Mouse (Mus musculus) MEL (cell line): ENCODE results near the gene Olfr450. TPM values are rescaled to one million over a fixed set of nuclear protein-coding genes. Genes with fewer than 3 reads are reported as not detected.

Experiments
- DNase-seq: peaks from one replicate; pipeline ENCODE4 v3.0.0; 2011; ENCODE audit warnings: low read depth, low spot score
- H3K27ac ChIP-seq: 2 replicates; pipeline ENCODE4 v1.5.1; 2012; ENCODE audit warnings: low read depth, mild to moderate bottlenecking, control low read depth, low read length, moderate library complexity; ENCODE audit not compliant: control insufficient read depth
- H3K27me3 ChIP-seq, 2 experiments: fragments of 150-350 bp in 1 of 2; sonication (generic) in 1 of 2; 2 replicates each; pipeline ENCODE4 v1.6.1; 2012; ENCODE audit warnings: low read length in 2 of 2, mild to moderate bottlenecking in 2 of 2, improper control_type of control experiment in 1 of 2, moderate library complexity in 1 of 2; ENCODE audit not compliant: insufficient read depth in 2 of 2, control insufficient read depth in 1 of 2
- H3K36me3 ChIP-seq, 2 experiments: 2 replicates each; pipeline ENCODE4 v1.6.1; 2012 to 2014; ENCODE audit warnings: low read length in 2 of 2, improper control_type of control experiment in 1 of 2, inconsistent platforms in 1 of 2, mild to moderate bottlenecking in 1 of 2; ENCODE audit not compliant: insufficient read depth in 2 of 2, control insufficient read depth in 1 of 2
- H3K4me1 ChIP-seq, 2 experiments: fragments of 150-350 bp in 1 of 2; sonication (generic) in 1 of 2; 2 replicates each; pipeline ENCODE4 v1.6.1; 2012; ENCODE audit warnings: low read length in 2 of 2, improper control_type of control experiment in 1 of 2, mild to moderate bottlenecking in 1 of 2; ENCODE audit not compliant: insufficient read depth in 2 of 2, control insufficient read depth in 1 of 2
- H3K4me3 ChIP-seq, 2 experiments: fragments of 150-350 bp in 1 of 2; sonication (generic) in 1 of 2; 2 replicates each; pipeline ENCODE4 v1.5.1; 2012; ENCODE audit warnings: low read depth in 2 of 2, low read length in 2 of 2, mild to moderate bottlenecking in 2 of 2, moderate library complexity in 2 of 2, control low read depth in 1 of 2, improper control_type of control experiment in 1 of 2; ENCODE audit not compliant: control insufficient read depth in 1 of 2, insufficient read depth in 1 of 2
- H3K79me2 ChIP-seq: 2 replicates; pipeline ENCODE4 v1.6.1; 2012; ENCODE audit warnings: mild to moderate bottlenecking, low read length, moderate library complexity; ENCODE audit not compliant: control insufficient read depth, poor library complexity, insufficient read depth
- H3K9ac ChIP-seq: 2 replicates; pipeline ENCODE4 v1.6.1; 2012; ENCODE audit warnings: low read depth, mild to moderate bottlenecking, control low read depth, low read length, moderate library complexity; ENCODE audit not compliant: control insufficient read depth, poor library complexity, severe bottlenecking
- H3K9me3 ChIP-seq: fragments of 150-350 bp; sonication (generic); replicated peaks from 2 replicates; pipeline ENCODE4 v1.6.1; 2012; ENCODE audit warnings: mild to moderate bottlenecking, low read length, improper control_type of control experiment, moderate library complexity; ENCODE audit not compliant: insufficient read depth
- BHLHE40 ChIP-seq: IDR thresholded peaks from 2 replicates; pipeline ENCODE4 v1.6.1; 2012; ENCODE audit warnings: low read depth, mild to moderate bottlenecking, inconsistent platforms, low read length, improper control_type of control experiment, borderline replicate concordance
- CTCF ChIP-seq, 3 experiments: IDR thresholded peaks in 2 of 3; conservative IDR thresholded peaks in 1 of 3; 2 replicates each; pipeline ENCODE4 v1.5.1; 2011 to 2012; ENCODE audit warnings: low read length in 3 of 3, low read depth in 2 of 3, mild to moderate bottlenecking in 2 of 3, improper control_type of control experiment in 1 of 3, inconsistent platforms in 1 of 3, mixed read lengths in 1 of 3, moderate library complexity in 1 of 3; ENCODE audit not compliant: control insufficient read depth in 1 of 3, insufficient read depth in 1 of 3, poor library complexity in 1 of 3, severe bottlenecking in 1 of 3
- EP300 ChIP-seq, 2 experiments: IDR thresholded peaks; 2 replicates each; pipeline ENCODE4 v1.6.1; 2011; ENCODE audit warnings: improper control_type of control experiment in 2 of 2, low read length in 2 of 2, low read depth in 1 of 2, mild to moderate bottlenecking in 1 of 2
- GABPA ChIP-seq: IDR thresholded peaks from 2 replicates; pipeline ENCODE4 v1.6.1; 2012; ENCODE audit warnings: low read depth, mild to moderate bottlenecking, inconsistent platforms, low read length, improper control_type of control experiment, moderate library complexity
- MAFK ChIP-seq: IDR thresholded peaks from 2 replicates; pipeline ENCODE4 v1.6.1; 2011; ENCODE audit warnings: low read depth, mild to moderate bottlenecking, low read length, improper control_type of control experiment, borderline replicate concordance
- MAX ChIP-seq: IDR thresholded peaks from 2 replicates; pipeline ENCODE4 v1.6.1; 2011; ENCODE audit warnings: low read length, improper control_type of control experiment
- MAZ ChIP-seq: IDR thresholded peaks from 2 replicates; pipeline ENCODE4 v1.6.1; 2012; ENCODE audit warnings: low read depth, mild to moderate bottlenecking, inconsistent platforms, low read length, improper control_type of control experiment
- MXI1 ChIP-seq: IDR thresholded peaks from 2 replicates; pipeline ENCODE4 v1.6.1; 2011; ENCODE audit warnings: mild to moderate bottlenecking, low read depth, low read length, improper control_type of control experiment
- MYC ChIP-seq: IDR thresholded peaks from 2 replicates; pipeline ENCODE4 v1.6.1; 2011; ENCODE audit warnings: low read depth, mild to moderate bottlenecking, low read length, improper control_type of control experiment, moderate library complexity
- POLR2AphosphoS5 ChIP-seq: IDR thresholded peaks from 2 replicates; pipeline ENCODE4 v1.6.1; 2012; ENCODE audit warnings: low read depth, borderline replicate concordance, mild to moderate bottlenecking, inconsistent platforms, low read length, moderate library complexity, mixed read lengths
- RAD21 ChIP-seq: IDR thresholded peaks from 2 replicates; pipeline ENCODE4 v1.6.1; 2011; ENCODE audit warnings: mild to moderate bottlenecking, low read depth, low read length, improper control_type of control experiment
- RCOR1 ChIP-seq: IDR thresholded peaks from 2 replicates; pipeline ENCODE4 v1.6.1; 2012; ENCODE audit warnings: low read depth, mild to moderate bottlenecking, inconsistent platforms, low read length, improper control_type of control experiment
- SIN3A ChIP-seq: IDR thresholded peaks from 2 replicates; pipeline ENCODE4 v1.6.1; 2012; ENCODE audit warnings: low read length, improper control_type of control experiment, inconsistent platforms
- TBP ChIP-seq: IDR thresholded peaks from 2 replicates; pipeline ENCODE4 v1.8.0; 2011; ENCODE audit warnings: low read depth, low read length, improper control_type of control experiment
- TCF12 ChIP-seq: IDR thresholded peaks from 2 replicates; pipeline ENCODE4 v1.6.1; 2014; ENCODE audit warnings: low read depth, mild to moderate bottlenecking, inconsistent platforms, low read length, improper control_type of control experiment, moderate library complexity
- UBTF ChIP-seq: IDR thresholded peaks from 2 replicates; pipeline ENCODE4 v1.6.1; 2012; ENCODE audit warnings: low read depth, mild to moderate bottlenecking, inconsistent platforms, low read length, improper control_type of control experiment, moderate library complexity, borderline replicate concordance; ENCODE audit not compliant: insufficient read depth
- USF1 ChIP-seq: IDR thresholded peaks from 2 replicates; pipeline ENCODE4 v1.6.1; 2014; ENCODE audit warnings: low read depth, mild to moderate bottlenecking, inconsistent platforms, low read length, improper control_type of control experiment, moderate library complexity
- USF2 ChIP-seq, 2 experiments: IDR thresholded peaks; 2 replicates each; pipeline ENCODE4 v1.6.1; 2011 to 2012; ENCODE audit warnings: improper control_type of control experiment in 2 of 2, low read length in 2 of 2, borderline replicate concordance in 1 of 2, inconsistent platforms in 1 of 2, low read depth in 1 of 2, mild to moderate bottlenecking in 1 of 2; ENCODE audit not compliant: insufficient read depth in 1 of 2
- ZC3H11A ChIP-seq: IDR thresholded peaks from 2 replicates; pipeline ENCODE4 v1.6.1; 2012; ENCODE audit warnings: low read depth, mild to moderate bottlenecking, inconsistent platforms, low read length, improper control_type of control experiment
- ZKSCAN1 ChIP-seq: IDR thresholded peaks from 2 replicates; pipeline ENCODE4 v1.6.1; 2012; ENCODE audit warnings: low read depth, mild to moderate bottlenecking, inconsistent platforms, low read length, improper control_type of control experiment, moderate library complexity
- ZNF384 ChIP-seq: IDR thresholded peaks from 2 replicates; pipeline ENCODE4 v1.6.1; 2012; ENCODE audit warnings: low read depth, mild to moderate bottlenecking, inconsistent platforms, low read length, improper control_type of control experiment
- polyA plus RNA-seq, 2 experiments: library from polyadenylated mRNA; stranded (reverse) in 1 of 2; unstranded in 1 of 2; fragments of >175 nt in 1 of 2; fragments of >200 nt in 1 of 2; gene quantifications; 2 replicates each; pipeline versions ENCODE4 v1.2.1 to v1.2.4; 2012; ENCODE audit warnings: low replicate concordance in 2 of 2, low read depth in 1 of 2; ENCODE audit not compliant: insufficient read length in 2 of 2, insufficient read depth in 1 of 2, missing spikeins in 1 of 2
- total RNA-seq: library from RNA; depleted of rRNA; stranded (reverse); fragments of 300-350 nt; gene quantifications from 2 replicates; pipeline ENCODE4 v1.2.3, GENCODE M21; 2012

The Olfr450 gene
- total and polyA plus RNA-seq, 3 experiments = not detected

DNA sequence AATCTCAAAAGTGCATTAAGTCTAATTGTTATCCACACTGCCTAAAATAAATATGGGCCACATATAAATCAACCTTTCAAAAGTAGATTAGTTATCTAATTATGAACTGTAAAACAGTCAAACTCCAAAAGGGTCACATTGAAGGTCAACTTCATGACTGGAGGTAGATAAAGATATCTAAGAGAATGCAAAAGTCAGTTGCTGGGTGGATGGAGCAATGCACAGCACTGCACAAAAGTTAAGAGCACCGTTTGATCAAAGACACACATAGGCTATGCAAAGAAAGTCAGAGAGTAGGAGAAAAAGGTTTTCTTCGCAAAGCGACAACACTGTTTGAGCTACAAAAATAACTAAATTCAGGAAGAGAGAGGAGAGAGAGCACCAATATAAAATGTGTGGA, 16.8 kb upstream of the Olfr450 start:
- no peak for DNase-seq
- H3K4me3 ChIP-seq = no peak overlapping the region
- TF ChIP-seq USF2 (IDR thresholded peaks at IDR 0.05; ENCODE audit: borderline replicate concordance in 1 of 2, insufficient read depth in 1 of 2, low read depth in 1 of 2, low read length in 2 of 2) (no peak), TCF12 (no peak), UBTF (no peak), TBP (no peak), RAD21 (no peak), ZC3H11A (no peak), USF1 (no peak), MAFK (no peak), MAZ (no peak), BHLHE40 (no peak), MYC (no peak), POLR2AphosphoS5 (no peak), ZNF384 (no peak)
- H3K4me1 ChIP-seq = no peaks in the 10 kb centered on the region
- H3K27ac ChIP-seq = no peak overlapping the region
- H3K9me3 ChIP-seq = no peaks in the 10 kb centered on the region
- no peaks in the 10 kb centered on the region for H3K79me2 ChIP-seq
- H3K9ac ChIP-seq = no peak overlapping the region
- H3K36me3 ChIP-seq = no peaks in the 10 kb centered on the region
- H3K27me3 ChIP-seq = no peaks in the 10 kb centered on the region

DNA sequence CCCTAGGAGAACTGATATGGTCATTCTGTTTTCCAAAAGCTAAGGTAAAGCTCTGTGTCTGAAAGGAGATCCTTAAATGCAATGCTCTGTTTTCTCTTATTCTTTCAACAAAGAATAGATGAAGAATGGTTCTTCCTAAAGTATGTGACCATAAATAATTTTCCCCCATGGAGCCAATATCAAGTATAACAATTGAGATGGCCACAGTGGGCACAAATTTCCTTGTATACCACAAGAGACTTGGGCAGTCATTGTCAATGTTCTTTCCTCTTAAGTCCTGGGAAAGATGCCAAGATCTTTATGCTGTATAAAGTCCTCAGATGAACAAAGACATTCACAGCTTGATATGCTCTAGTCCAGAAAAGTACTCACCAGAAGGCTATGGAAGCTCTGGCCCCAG, 22.3 kb downstream of the Olfr450 start, which contains the start of gene Olfr449:
Olfr449 (plus strand) TSS at position 301 of the 400 bp plus-strand sequence.
- H3K27ac ChIP-seq = no peak within 1 kb of the TSS
- H3K27me3 ChIP-seq = no peaks in the 10 kb centered on the region
- no peak for TF ChIP-seq MXI1
- TF ChIP-seq EP300 (IDR thresholded peaks at IDR 0.05; ENCODE audit: low read depth in 1 of 2, low read length in 2 of 2) = no peak
- no peak for TF ChIP-seq TCF12
- TF ChIP-seq ZKSCAN1 = no peak
- TF ChIP-seq CTCF (IDR thresholded peaks at IDR 0.05 in 2 of 3, conservative IDR thresholded peaks at IDR 0.05 in 1 of 3; ENCODE audit: control insufficient read depth in 1 of 3, insufficient read depth in 1 of 3, low read depth in 2 of 3, low read length in 3 of 3, poor library complexity in 1 of 3, severe bottlenecking in 1 of 3) = no peak
- TF ChIP-seq SIN3A = no peak
- no peak for TF ChIP-seq MAZ
- TF ChIP-seq RCOR1 = no peak
- no peak for TF ChIP-seq MAX
- TF ChIP-seq GABPA = no peak
- no peak within 1 kb of the TSS for H3K9ac ChIP-seq
- DNase-seq = no peak
- H3K4me1 ChIP-seq = no peaks in the 10 kb centered on the region
- no peaks in the 10 kb centered on the region for H3K79me2 ChIP-seq
- H3K9me3 ChIP-seq = no peaks in the 10 kb centered on the region
- H3K36me3 ChIP-seq = no peaks in the 10 kb centered on the region
- no peak within 1 kb of the TSS for H3K4me3 ChIP-seq
